Mouse (Mus musculus): Measurements from ENCODE around the gene Abca7.

Abca7 gene

GRCm38 (mm10) chr10:79974087-79974486 lies 22.2 kb upstream of the Abca7 start:
- DNase-seq (ENCODE audit: extremely low spot score, low read depth, low spot score): no peak

DNA sequence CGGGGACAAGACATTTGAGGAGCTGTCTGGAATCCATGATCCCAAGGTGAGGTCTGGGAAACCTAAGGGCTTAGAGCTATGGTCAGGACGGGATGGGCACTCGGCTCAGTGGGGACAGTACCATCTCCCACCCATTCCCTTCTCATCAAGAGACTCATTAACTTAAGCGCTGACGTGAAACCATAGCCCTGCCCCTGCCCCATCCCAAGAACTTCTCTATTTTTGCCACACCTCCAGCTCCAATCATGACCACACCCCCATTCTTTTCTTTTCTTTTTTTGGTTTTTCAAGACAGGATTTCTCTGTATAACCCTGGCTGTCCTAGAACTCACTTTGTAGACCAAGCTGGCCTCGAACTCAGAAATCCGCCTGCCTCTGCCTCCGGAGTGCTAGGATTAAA lies 21.6 kb upstream of the Abca7 start:
- no peak for DNase-seq (ENCODE audit: extremely low spot score, low read depth, low spot score)

- DNase-seq (ENCODE audit: extremely low spot score, low read depth, low spot score): no peak
Measured at GRCm38 (mm10) chr10:79976071-79976721, 20.1 kb upstream of the Abca7 start.

DNA sequence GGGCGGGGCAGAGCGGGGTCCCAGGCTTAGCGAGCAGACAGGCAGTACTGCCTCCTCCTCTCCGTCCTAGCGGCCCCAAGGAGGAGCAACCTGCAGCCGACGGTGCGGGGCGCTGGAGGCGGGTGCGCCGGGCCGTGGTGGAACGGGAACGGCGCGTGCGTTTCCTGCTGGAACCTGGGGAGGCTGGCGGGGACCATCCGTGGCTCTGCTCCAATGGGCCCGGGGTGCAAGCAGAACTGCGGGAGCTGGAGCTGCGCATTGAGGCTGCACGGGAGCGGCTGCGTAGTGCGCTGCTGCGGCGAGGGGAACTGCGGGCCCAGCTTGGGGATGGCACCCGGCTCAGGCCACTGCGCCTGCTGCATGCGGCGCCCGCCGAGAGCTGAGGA lies 19.6 kb upstream of the Abca7 start:
- DNase-seq (ENCODE audit: extremely low spot score, low read depth, low spot score): no peak

- no peak for DNase-seq (ENCODE audit: extremely low spot score, low read depth, low spot score)
Measured at GRCm38 (mm10) chr10:79977324-79977723, 19.0 kb upstream of the Abca7 start.

DNA sequence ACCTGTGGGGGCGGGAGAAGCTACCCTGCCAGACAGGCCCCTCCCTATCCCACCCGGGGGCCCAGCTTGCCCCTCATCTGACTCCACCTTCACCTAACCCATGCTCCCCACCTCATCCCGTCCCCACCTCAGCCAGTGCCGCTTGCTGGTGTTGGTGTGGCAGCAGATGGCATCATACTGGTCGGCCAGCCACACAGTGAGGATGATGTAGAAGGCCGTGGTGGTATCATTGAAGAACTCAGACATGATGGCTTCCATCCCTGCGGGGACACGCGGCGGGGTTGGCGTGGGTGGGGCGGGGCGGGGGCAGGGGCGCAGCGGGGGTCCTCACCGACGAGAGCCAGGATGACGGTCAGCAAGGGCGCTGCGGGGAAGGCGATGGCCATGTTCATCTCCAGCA lies 18.2 kb upstream of the Abca7 start:
- DNase-seq (ENCODE audit: extremely low spot score, low read depth, low spot score): no peak

DNA sequence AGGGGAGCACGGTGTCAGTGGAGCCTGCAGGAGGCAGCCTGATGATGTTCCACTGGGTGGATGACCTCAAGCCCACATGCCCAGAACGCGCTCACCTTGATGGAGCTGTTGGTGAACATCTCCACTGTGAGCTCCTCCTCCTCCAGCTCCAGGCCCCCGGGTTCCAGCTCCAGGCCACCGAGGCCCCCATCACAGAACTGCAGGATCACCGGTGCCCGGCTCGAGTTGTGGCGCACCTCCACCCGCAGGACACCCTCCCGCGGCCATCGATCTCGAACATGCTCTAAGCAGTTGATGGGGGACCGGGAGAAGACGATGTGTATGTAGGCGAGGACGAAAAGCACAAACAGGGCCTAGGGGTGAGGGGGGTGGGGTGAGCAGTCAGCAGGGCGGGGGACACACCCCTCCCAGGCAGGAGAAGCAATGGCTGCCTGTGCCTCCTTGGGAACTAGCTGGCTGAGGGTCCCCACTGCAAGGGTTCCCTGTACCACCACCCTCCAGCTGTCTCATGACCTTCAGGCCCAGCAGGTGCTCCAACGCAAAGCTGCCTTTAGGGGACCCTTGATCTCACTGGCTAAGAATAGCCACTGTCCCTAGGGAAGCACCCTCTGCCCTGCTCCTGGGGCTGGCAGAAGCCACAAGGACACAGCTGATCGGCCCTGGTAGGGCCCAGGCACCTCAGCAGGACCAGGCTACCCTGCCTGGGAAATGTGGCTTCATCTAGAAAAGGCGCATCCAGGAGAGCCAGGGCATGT lies 16.7 kb upstream of the Abca7 start:
- no peak for DNase-seq (ENCODE audit: extremely low spot score, low read depth, low spot score)

DNA sequence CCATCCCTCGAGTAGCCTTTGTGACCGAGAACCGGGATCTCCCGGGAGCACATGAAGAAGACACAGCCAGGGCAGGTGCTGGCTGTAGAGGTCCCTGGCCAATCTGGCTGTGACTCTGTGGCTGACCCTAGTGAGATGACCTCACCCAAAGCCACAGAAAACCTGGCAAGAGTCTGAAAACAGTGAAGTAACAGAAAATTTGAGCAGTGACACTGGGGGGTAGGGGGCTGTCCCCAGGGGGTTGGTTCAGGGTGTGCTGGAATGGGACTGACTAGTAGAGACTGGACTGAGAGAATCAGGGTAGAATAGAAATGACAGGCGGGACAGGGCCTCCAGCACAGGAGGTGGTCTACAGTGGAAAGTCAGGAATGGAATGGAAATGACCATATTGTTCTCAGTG lies 13.1 kb upstream of the Abca7 start:
- DNase-seq (ENCODE audit: extremely low spot score, low read depth, low spot score): no peak

DNA sequence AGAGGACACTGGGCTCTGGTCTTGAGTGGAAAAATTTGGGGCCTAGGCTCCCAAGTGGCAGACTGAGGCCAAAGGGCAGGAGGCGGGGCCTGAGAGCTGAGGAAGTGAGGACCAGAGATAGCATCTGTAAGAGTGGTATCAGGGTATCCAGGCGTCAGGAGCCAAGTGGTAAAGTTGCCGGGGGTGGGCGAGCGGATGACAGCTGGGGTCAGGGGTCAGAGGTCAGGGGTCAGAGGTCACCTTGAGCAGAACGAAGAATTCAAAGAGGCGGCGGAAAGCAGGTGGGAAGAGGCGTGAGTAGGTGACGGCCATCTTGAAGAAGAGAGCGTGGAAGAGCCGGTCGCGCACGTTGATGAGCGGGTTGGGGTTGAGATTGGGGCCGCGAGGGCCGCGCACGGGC lies 12.6 kb upstream of the Abca7 start:
- no peak for DNase-seq (ENCODE audit: extremely low spot score, low read depth, low spot score)

- peak; percentile 87 for DNase-seq (ENCODE audit: extremely low spot score, low read depth, low spot score)
Measured at GRCm38 (mm10) chr10:79984195-79984816, 12.0 kb upstream of the Abca7 start, which contains the start of gene Tmem259. Gene Tmem259 (minus strand): TSS chr10:79984330.

DNA sequence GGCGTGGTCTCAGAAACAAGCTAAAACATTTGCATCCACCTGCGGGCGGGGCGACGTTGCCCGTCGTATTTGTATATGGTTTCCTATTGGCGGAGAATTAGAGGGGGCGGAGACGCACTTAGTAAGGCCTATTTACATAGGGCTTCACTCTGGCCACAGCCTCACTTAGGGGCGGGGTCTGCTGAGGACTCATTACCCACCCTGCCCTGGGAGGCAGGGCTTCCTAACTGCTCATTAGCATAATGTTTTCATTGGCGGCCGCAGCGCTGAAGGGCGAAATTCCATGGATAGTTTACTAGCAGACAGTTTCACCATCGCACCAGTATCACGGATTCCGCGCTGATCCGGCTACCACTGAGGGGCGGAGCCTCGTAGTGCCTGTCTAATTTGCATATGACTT lies 11.4 kb upstream of the Abca7 start:
- peak; percentile 96 for DNase-seq (ENCODE audit: extremely low spot score, low read depth, low spot score)

GRCm38 (mm10) chr10:79985334-79986231 lies 10.7 kb upstream of the Abca7 start:
- no peak for DNase-seq (ENCODE audit: extremely low spot score, low read depth, low spot score)

DNA sequence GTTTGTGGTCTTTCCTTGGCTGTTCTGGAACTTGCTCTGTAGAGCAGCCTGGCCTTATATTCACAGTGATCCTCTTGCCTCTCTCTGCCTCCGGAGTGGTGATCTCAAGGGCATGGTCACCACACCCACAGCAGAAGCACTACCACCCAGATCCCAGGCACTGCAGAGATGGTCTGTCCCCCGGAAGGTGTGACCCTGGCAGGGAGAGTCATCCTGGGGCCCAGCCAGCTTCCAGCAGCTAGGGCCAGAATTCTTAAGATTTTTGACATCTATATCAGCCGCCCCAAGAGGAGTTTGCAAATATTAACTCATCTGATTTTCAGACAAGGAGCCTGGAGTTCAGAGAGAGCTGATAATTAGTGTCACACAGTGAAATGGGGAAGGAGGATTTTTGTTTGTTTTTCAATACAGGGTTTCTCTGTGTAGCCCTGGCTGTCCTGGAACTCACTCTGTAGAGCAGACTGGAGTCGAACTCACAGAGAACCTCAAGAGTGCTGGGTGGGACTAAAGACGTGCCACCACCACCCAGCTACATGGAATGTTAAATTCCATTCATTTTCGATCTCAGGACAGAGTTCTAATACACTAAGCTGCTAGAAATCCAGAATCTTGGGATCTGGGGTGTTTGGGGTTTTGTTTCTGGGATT lies 9.9 kb upstream of the Abca7 start:
- no peak for DNase-seq (ENCODE audit: extremely low spot score, low read depth, low spot score)

- peak; percentile 72 for DNase-seq (ENCODE audit: extremely low spot score, low read depth, low spot score)
Measured at GRCm38 (mm10) chr10:79986963-79987362, 9.3 kb upstream of the Abca7 start.

GRCm38 (mm10) chr10:79987771-79988505 lies 8.4 kb upstream of the Abca7 start:
- DNase-seq (ENCODE audit: extremely low spot score, low read depth, low spot score): no peak

- DNase-seq (ENCODE audit: extremely low spot score, low read depth, low spot score): no peak
Measured at GRCm38 (mm10) chr10:79988506-79989271, 7.6 kb upstream of the Abca7 start, which contains the start of gene Cnn2. Gene Cnn2 (plus strand): TSS chr10:79988584.

- no peak for DNase-seq (ENCODE audit: extremely low spot score, low read depth, low spot score)
Measured at GRCm38 (mm10) chr10:79989272-79989786, 7.0 kb upstream of the Abca7 start.

DNA sequence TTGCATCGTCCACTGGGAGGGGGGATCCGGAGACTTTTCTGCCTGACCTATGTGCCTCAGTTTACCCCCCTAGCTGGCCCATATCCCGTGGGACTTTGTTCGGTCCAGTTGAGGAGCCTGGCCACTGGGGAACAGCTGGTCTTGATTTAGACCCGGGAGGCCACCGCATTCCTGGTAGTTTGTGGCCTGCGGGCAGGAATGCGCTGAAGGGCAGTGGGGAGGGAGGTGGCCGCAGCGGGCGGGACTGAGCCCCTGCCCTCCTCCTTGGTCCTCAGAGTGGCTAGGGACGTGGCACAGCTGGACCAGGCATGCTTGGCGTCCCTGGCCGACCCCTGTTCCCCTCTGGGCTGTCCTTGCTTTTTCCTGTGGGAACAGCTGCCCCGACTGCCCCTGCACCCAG lies 6.4 kb upstream of the Abca7 start:
- no peak for DNase-seq (ENCODE audit: extremely low spot score, low read depth, low spot score)

GRCm38 (mm10) chr10:79991099-79991498 lies 5.2 kb upstream of the Abca7 start:
- DNase-seq (ENCODE audit: extremely low spot score, low read depth, low spot score): no peak
